Mouse (Mus musculus) liver, embryonic 13.5 days (tissue): ENCODE results near the gene Klf3. TPM values are rescaled to one million over a fixed set of nuclear protein-coding genes. Genes with fewer than 3 reads are reported as not detected.

Experiments
- ATAC-seq: fragments of 200-750 bp; cut with Nextera tagmentation; 2 replicates; pipeline ENCODE4 v1.8.0; 2017; ENCODE audit warnings: low read depth, mild to moderate bottlenecking, moderate number of reproducible peaks, moderate library complexity
- DNase-seq: peaks from one replicate; pipeline ENCODE4 v3.0.0; 2022
- H3K27ac ChIP-seq: fragments of 300-500 bp; sonication (generic); 2 replicates; pipeline ENCODE4 v1.5.1; 2015; ENCODE audit warnings: moderate library complexity, mild to moderate bottlenecking, inconsistent platforms
- H3K27me3 ChIP-seq: fragments of 300-500 bp; sonication (generic); 2 replicates; pipeline ENCODE4 v1.6.1; 2015; ENCODE audit warnings: mild to moderate bottlenecking, inconsistent platforms
- H3K36me3 ChIP-seq: fragments of 300-500 bp; sonication (generic); 2 replicates; pipeline ENCODE4 v1.6.1; 2015; ENCODE audit warnings: mild to moderate bottlenecking, inconsistent platforms
- H3K4me1 ChIP-seq: fragments of 300-500 bp; sonication (generic); replicated peaks from 2 replicates; pipeline ENCODE4 v1.6.1; 2015; ENCODE audit warnings: inconsistent platforms
- H3K4me2 ChIP-seq: fragments of 300-500 bp; sonication (generic); 2 replicates; pipeline ENCODE4 v1.6.1; 2015; ENCODE audit warnings: inconsistent platforms, mild to moderate bottlenecking, moderate library complexity
- H3K4me3 ChIP-seq: fragments of 300-500 bp; sonication (generic); replicated peaks from 2 replicates; pipeline ENCODE4 v1.5.1; 2015; ENCODE audit warnings: mild to moderate bottlenecking, inconsistent platforms
- H3K9ac ChIP-seq: fragments of 300-500 bp; sonication (generic); 2 replicates; pipeline ENCODE4 v1.6.1; 2015; ENCODE audit warnings: mild to moderate bottlenecking, inconsistent platforms
- H3K9me3 ChIP-seq: fragments of 300-500 bp; sonication (generic); replicated peaks from 2 replicates; pipeline ENCODE4 v1.6.1; 2016; ENCODE audit warnings: inconsistent platforms
- WGBS: fragments of 180-500 bp; shearing (Covaris S2); methylation state at CpG from one replicate; pipeline ENCODE4 v1.1.7; 2015; ENCODE audit not compliant: insufficient replicate concordance; 5-methylcytosine and 5-hydroxymethylcytosine counted together
- polyA plus RNA-seq: library from polyadenylated mRNA; unstranded; fragments of >200 nt; fragmentation: Nextera tagmentation; extraction: Ambion mirVana; gene quantifications from 2 replicates; pipeline ENCODE4 v1.2.1, GENCODE M21; 2015

Gene Klf3
- polyA plus RNA-seq: 73.2 and 78.4 TPM in 2 replicates

- H3K9me3 ChIP-seq: no peaks in the 10 kb centered on the region; the same call in 1 of the 2 replicates
- peak within 1 kb of the TSS; percentile 97 for H3K27ac ChIP-seq
- peak within 1 kb of the TSS; percentile 98 for H3K9ac ChIP-seq
- under 1% methylated on average over 88 of the region's 116 CpGs for WGBS
- peak within 1 kb of the TSS; percentile 95 for H3K4me3 ChIP-seq
- DNase-seq (peak; percentile 94), ATAC-seq (peak; percentile 93)
- peak within 1 kb of the TSS; percentile 93 for H3K4me2 ChIP-seq
- peaks cover 7% of the 10 kb centered on the region; the same call in 1 of the 2 replicates for H3K36me3 ChIP-seq
- H3K27me3 ChIP-seq: peaks cover 19% of the 10 kb centered on the region
- peaks cover 59% of the 10 kb centered on the region for H3K4me1 ChIP-seq
Measured at GRCm38 (mm10) chr5:64802795-64803719, at the start of gene Klf3. TSS of gene Klf3 (plus strand) at chr5:64803388.

DNA sequence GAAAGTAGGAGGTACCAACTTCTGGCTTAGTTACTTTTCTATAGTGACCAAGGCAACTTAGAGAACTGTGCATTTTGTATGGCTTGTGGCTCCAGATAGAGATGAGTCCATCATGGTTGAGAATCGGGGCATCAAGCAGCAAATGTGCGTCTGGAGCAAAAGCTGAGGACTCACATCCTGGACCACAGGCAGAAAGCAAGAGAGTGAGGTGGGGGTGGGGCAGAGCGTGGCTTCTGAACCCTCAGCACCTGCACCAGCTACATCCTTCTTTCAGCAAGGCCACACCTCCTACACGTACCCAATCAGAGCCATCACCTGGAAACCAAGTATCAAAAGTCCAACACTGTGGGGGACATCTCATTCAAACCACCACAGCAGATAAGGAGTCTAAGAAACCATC is 40.9 kb upstream of the Klf3 start:
- Histone ChIP-seq H3K4me2 (no peak overlapping the region), H3K9me3 (no peaks in the 10 kb centered on the region; the same call in 1 of the 2 replicates), H3K27me3 (no peaks in the 10 kb centered on the region), H3K27ac (no peak overlapping the region), H3K4me1 (no peaks in the 10 kb centered on the region), H3K36me3 (no peaks in the 10 kb centered on the region; the same call in 1 of the 2 replicates), H3K9ac (no peak overlapping the region), H3K4me3 (no peak overlapping the region)
- ATAC-seq (no peak), DNase-seq (no peak)
- 70% methylated on average over 4 of the region's 4 CpGs for WGBS

DNA sequence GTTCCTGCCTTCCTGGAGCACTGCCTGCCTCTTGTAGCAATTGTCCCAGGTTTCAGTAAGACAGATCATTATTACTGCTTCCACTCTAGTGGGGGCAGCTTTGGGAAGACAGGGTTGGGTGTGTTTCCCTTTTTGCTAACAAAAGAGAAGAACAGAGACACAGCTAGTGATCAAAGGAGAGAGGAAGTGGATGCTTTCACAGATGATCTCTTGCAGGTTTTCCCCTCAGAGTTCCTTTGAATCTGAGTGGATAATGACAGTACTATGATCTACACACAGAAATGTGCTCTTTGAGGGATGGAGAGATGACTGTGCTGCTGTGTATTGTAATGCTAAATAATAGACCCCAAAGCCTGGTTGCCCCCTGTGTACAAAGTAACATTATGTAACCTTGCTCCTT is 38.7 kb upstream of the Klf3 start:
- H3K4me1 ChIP-seq: no peaks in the 10 kb centered on the region
- no peaks in the 10 kb centered on the region; the same call in 1 of the 2 replicates for H3K9me3 ChIP-seq
- no peak for DNase-seq
- H3K4me3 ChIP-seq: no peak overlapping the region
- H3K27me3 ChIP-seq: no peaks in the 10 kb centered on the region
- H3K27ac ChIP-seq: no peak overlapping the region
- no peak overlapping the region for H3K4me2 ChIP-seq
- H3K9ac ChIP-seq: no peak overlapping the region
- ATAC-seq: no peak
- H3K36me3 ChIP-seq: no peaks in the 10 kb centered on the region; the same call in 1 of the 2 replicates

DNA sequence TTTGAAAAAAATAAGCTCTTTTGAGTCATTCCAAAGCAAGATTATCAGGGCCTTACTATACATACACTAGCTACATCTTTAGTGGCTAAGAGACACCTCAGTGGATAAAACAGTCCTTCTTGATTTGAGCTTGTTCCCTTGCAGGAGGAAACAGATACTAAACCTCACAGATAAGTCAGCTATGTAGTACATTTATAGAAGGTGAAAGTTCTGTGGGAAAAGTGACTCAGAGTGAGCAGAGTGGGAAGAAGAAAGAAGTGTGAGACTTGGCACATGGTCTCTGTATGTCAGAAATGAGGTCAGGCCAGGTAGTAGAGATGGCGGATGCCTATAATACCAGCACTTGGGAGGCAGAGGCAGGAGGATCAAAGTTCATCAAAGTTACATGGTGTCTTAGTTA is 37.4 kb upstream of the Klf3 start:
- ATAC-seq (no peak), DNase-seq (no peak)
- no peak overlapping the region for H3K4me2 ChIP-seq
- no peak overlapping the region for H3K9ac ChIP-seq
- H3K27me3 ChIP-seq: no peaks in the 10 kb centered on the region
- no peak overlapping the region for H3K4me3 ChIP-seq
- H3K4me1 ChIP-seq: no peaks in the 10 kb centered on the region
- no peaks in the 10 kb centered on the region; the same call in 1 of the 2 replicates for H3K9me3 ChIP-seq
- H3K27ac ChIP-seq: no peak overlapping the region
- no peaks in the 10 kb centered on the region; the same call in 1 of the 2 replicates for H3K36me3 ChIP-seq
- WGBS: 91% methylated on average over 1 of the region's 1 CpGs

GRCm38 (mm10) chr5:64766626-64767025 is 36.6 kb upstream of the Klf3 start:
- Histone ChIP-seq H3K4me2 (no peak overlapping the region), H3K27me3 (no peaks in the 10 kb centered on the region), H3K4me1 (no peaks in the 10 kb centered on the region), H3K9me3 (no peaks in the 10 kb centered on the region; the same call in 1 of the 2 replicates), H3K9ac (no peak overlapping the region), H3K36me3 (no peaks in the 10 kb centered on the region; the same call in 1 of the 2 replicates), H3K27ac (no peak overlapping the region), H3K4me3 (no peak overlapping the region)
- WGBS: 75% methylated on average over 2 of the region's 2 CpGs
- ATAC-seq (no peak), DNase-seq (no peak)

DNA sequence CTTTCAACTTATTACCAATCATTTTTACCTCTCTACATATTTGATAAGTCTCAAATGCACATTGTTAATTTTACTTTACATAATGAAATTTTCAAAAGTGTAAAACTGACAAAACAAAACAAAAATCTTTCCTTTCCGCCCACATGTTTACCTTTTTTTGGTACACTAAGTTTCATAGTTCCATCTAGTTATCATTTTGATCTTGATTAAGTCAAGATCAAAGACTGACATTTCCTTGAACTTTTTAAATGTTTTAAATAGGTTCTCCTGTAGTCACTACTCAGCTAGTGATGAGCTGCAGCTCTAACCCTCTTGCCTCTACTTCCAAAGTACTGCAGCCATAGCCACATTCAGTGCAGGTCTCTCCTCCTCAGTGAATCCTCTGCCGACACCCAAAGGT is 31.6 kb upstream of the Klf3 start:
- Histone ChIP-seq H3K27me3 (no peaks in the 10 kb centered on the region), H3K4me2 (no peak overlapping the region), H3K9me3 (no peaks in the 10 kb centered on the region), H3K4me3 (no peak overlapping the region), H3K9ac (no peak overlapping the region), H3K4me1 (no peaks in the 10 kb centered on the region), H3K27ac (no peak overlapping the region), H3K36me3 (no peaks in the 10 kb centered on the region)
- WGBS: 69% methylated on average over 2 of the region's 2 CpGs
- ATAC-seq (no peak), DNase-seq (no peak)

- no peak overlapping the region for H3K4me3 ChIP-seq
- DNase-seq (no peak), ATAC-seq (no peak)
- 67% methylated on average over 5 of the region's 5 CpGs for WGBS
- no peak overlapping the region for H3K9ac ChIP-seq
- H3K27ac ChIP-seq: no peak overlapping the region
- H3K4me1 ChIP-seq: peaks cover 21% of the 10 kb centered on the region
- H3K9me3 ChIP-seq: no peaks in the 10 kb centered on the region
- H3K27me3 ChIP-seq: no peaks in the 10 kb centered on the region
- no peak overlapping the region for H3K4me2 ChIP-seq
- no peaks in the 10 kb centered on the region for H3K36me3 ChIP-seq
Measured at GRCm38 (mm10) chr5:64778211-64778610, 25.0 kb upstream of the Klf3 start.

DNA sequence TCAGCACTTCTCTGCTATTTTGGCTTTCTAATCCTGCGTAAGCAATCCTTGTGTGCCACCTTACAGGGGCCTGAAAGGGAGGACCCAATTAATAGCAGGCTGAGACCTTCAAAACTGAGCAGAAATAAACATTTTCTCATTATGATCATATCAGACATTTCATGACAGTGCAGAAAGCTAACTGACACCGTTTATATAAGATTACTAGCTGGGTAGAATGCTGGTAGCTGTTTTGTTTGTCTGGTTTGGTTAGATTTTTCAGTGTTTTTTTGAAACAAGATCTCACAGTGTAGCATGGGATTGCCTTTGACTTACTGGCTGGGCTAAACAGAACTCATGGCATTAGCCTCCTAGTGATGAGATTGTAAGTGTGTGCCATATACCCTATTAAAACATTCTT is 23.9 kb upstream of the Klf3 start:
- DNase-seq (no peak), ATAC-seq (no peak)
- WGBS: 52% methylated on average over 2 of the region's 2 CpGs
- Histone ChIP-seq H3K4me1 (peaks cover 21% of the 10 kb centered on the region), H3K9ac (no peak overlapping the region), H3K27ac (no peak overlapping the region), H3K4me2 (no peak overlapping the region), H3K4me3 (no peak overlapping the region), H3K36me3 (no peaks in the 10 kb centered on the region), H3K27me3 (no peaks in the 10 kb centered on the region), H3K9me3 (no peaks in the 10 kb centered on the region)

DNA sequence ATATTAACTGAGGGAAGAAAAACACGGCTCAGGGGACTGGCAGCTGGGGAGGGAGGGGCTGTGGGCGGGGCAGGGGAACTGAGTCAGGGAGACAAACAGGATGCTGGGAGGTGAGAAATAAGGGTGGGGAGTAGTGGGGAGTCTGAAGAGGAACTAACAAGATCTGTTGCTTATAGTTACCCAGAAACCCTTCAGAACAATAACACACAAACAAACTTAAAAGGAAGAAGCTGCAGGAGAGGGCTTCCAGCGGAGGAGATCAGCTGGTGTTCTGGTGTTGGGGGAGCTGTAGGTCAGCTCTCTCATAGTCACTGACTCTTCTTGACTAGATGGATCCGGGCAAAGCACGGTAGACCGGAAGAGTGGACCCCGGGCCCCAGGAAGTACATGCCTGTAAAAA is 22.4 kb upstream of the Klf3 start:
- WGBS: 16% methylated on average over 7 of the region's 7 CpGs
- ATAC-seq: no peak

GRCm38 (mm10) chr5:64788175-64788574 is 15.0 kb upstream of the Klf3 start:
- 85% methylated on average over 1 of the region's 1 CpGs for WGBS

More for the DNA sequence above, 22.4 kb upstream of the Klf3 start:
- Histone ChIP-seq H3K9ac (no peak overlapping the region; the same call in 1 of the 2 replicates), H3K36me3 (no peaks in the 10 kb centered on the region), H3K4me2 (0 out of 2 replicates have a peak overlapping the region, but pooled peaks have one; percentile 20), H3K9me3 (no peaks in the 10 kb centered on the region), H3K4me3 (no peak overlapping the region), H3K4me1 (peaks cover 21% of the 10 kb centered on the region), H3K27me3 (no peaks in the 10 kb centered on the region), H3K27ac (peak overlapping the region; percentile 11; the same call in 1 of the 2 replicates)
- DNase-seq: no peak

GRCm38 (mm10) chr5:64798209-64798608 is 5.0 kb upstream of the Klf3 start:
- 51% methylated on average over 4 of the region's 4 CpGs for WGBS
- H3K27ac ChIP-seq: no peak overlapping the region
- H3K4me3 ChIP-seq: no peak overlapping the region
- ATAC-seq: no peak
- H3K4me1 ChIP-seq: peaks cover 34% of the 10 kb centered on the region
- no peaks in the 10 kb centered on the region; the same call in 1 of the 2 replicates for H3K9me3 ChIP-seq
- H3K36me3 ChIP-seq: no peaks in the 10 kb centered on the region
- H3K9ac ChIP-seq: no peak overlapping the region
- H3K27me3 ChIP-seq: peaks cover 19% of the 10 kb centered on the region
- H3K4me2 ChIP-seq: no peak overlapping the region
- DNase-seq: no peak

More at GRCm38 (mm10) chr5:64788175-64788574, 15.0 kb upstream of the Klf3 start:
- no peaks in the 10 kb centered on the region for H3K36me3 ChIP-seq
- peaks cover 16% of the 10 kb centered on the region for H3K4me1 ChIP-seq
- DNase-seq (no peak), ATAC-seq (peak; percentile 64)
- H3K27ac ChIP-seq: no peak overlapping the region
- no peaks in the 10 kb centered on the region for H3K27me3 ChIP-seq
- no peak overlapping the region for H3K4me2 ChIP-seq
- H3K9me3 ChIP-seq: no peaks in the 10 kb centered on the region
- no peak overlapping the region for H3K4me3 ChIP-seq
- no peak overlapping the region for H3K9ac ChIP-seq
